Mouse (Mus musculus) left cerebral cortex, adult 2 months (tissue): ENCODE results near the gene Zgrf1. TPM values are rescaled to one million over a fixed set of nuclear protein-coding genes. Genes with fewer than 3 reads are reported as not detected.

Experiments used
- DNase-seq, 2 experiments: peaks; one replicate each; pipeline ENCODE4 v3.0.0; 2021 to 2022; ENCODE audit warnings: low spot score in 2 of 2, mixed read lengths in 1 of 2; ENCODE audit errors: extremely low spot score in 1 of 2
- H3K27ac ChIP-seq: fragments of 200-600 bp; 2 replicates; pipeline ENCODE4 v1.8.1; 2022
- H3K4me3 ChIP-seq: fragments of 200-600 bp; 2 replicates; pipeline ENCODE4 v1.8.1; 2022
- CTCF ChIP-seq: fragments of 200-600 bp; IDR thresholded peaks from 2 replicates; pipeline ENCODE4 v1.8.1; 2022; ENCODE audit warnings: antibody characterized with exemption, mild to moderate bottlenecking, moderate library complexity
- intact Hi-C: fragments of 180-260 bp; cut with DNase I; formaldehyde crosslinking; loops from one replicate; pipeline ENCODE4 v1.15.1; 2025
- total RNA-seq, 2 experiments: library from RNA; stranded (reverse); gene quantifications; 2 replicates each; pipeline ENCODE4 v1.2.3; 2021

Gene Zgrf1
- total RNA-seq, 2 experiments from 2014 or later = 2.6 to 3.5 TPM

GRCm38 (mm10) chr3:127529210-127529609 is 24.1 kb upstream of the Zgrf1 start:
- no peak overlapping the region for H3K4me3 ChIP-seq
- DNase-seq = no peak
- intact Hi-C loops = no loop called here
- no peak for TF ChIP-seq CTCF
- H3K27ac ChIP-seq = no peak overlapping the region

- no peak for DNase-seq
- H3K4me3 ChIP-seq = no peak overlapping the region
- H3K27ac ChIP-seq = no peak overlapping the region
- intact Hi-C loops = no loop called here
- TF ChIP-seq CTCF = no peak
Measured at GRCm38 (mm10) chr3:127529824-127530223, 23.5 kb upstream of the Zgrf1 start.

GRCm38 (mm10) chr3:127530293-127530692 is 23.0 kb upstream of the Zgrf1 start:
- intact Hi-C loops = no loop called here
- DNase-seq = no peak
- TF ChIP-seq CTCF = no peak
- no peak overlapping the region for H3K27ac ChIP-seq
- H3K4me3 ChIP-seq = no peak overlapping the region

- no peak for TF ChIP-seq CTCF
- intact Hi-C loops = no loop called here
Measured at GRCm38 (mm10) chr3:127539193-127539592, 14.1 kb upstream of the Zgrf1 start.

GRCm38 (mm10) chr3:127543976-127544375 is 9.3 kb upstream of the Zgrf1 start:
- no peak for TF ChIP-seq CTCF
- no peak overlapping the region for H3K27ac ChIP-seq
- intact Hi-C loops = no loop called here
- DNase-seq = no peak
- no peak overlapping the region for H3K4me3 ChIP-seq

More at GRCm38 (mm10) chr3:127539193-127539592, 14.1 kb upstream of the Zgrf1 start:
- H3K27ac ChIP-seq = no peak overlapping the region
- no peak overlapping the region for H3K4me3 ChIP-seq
- DNase-seq = no peak

- TF ChIP-seq CTCF = no peak
- H3K4me3 ChIP-seq = no peak overlapping the region
- no peak overlapping the region for H3K27ac ChIP-seq
- no peak for DNase-seq
- intact Hi-C loops = no loop called here
Measured at GRCm38 (mm10) chr3:127544610-127545121, 8.6 kb upstream of the Zgrf1 start.

- TF ChIP-seq CTCF = peak; percentile 56
- intact Hi-C loops = no loop called here
- no peak overlapping the region for H3K4me3 ChIP-seq
- DNase-seq = no peak
- no peak overlapping the region for H3K27ac ChIP-seq
Measured at GRCm38 (mm10) chr3:127547882-127548281, 5.4 kb upstream of the Zgrf1 start.

- Histone ChIP-seq H3K27ac (peak overlapping the region; percentile 99), H3K4me3 (peak overlapping the region; percentile 88)
- no peak for DNase-seq
- no peak; the same call in 1 of the 2 replicates for TF ChIP-seq CTCF
- intact Hi-C loops = loop anchor here (2.0 to 5.0 kb wide), 4 partner anchors 54 to 365 kb away; partner anchors contain the start of gene Ank2
Measured at GRCm38 (mm10) chr3:127552434-127552972, 786 bp upstream of the Zgrf1 start.

- no peak for TF ChIP-seq CTCF
- H3K4me3 ChIP-seq = peak overlapping the region; percentile 88
- no peak for DNase-seq
- intact Hi-C loops = loop anchor here (2.0 to 5.0 kb wide), 4 partner anchors 55 to 366 kb away; partner anchors contain the start of gene Ank2
- H3K27ac ChIP-seq = no peak overlapping the region
Measured at GRCm38 (mm10) chr3:127553720-127554043, 393 bp downstream of the Zgrf1 start.

GRCm38 (mm10) chr3:127554723-127555122 is 1.4 kb downstream of the Zgrf1 start:
- no peak for DNase-seq
- intact Hi-C loops = loop anchor here (5.0 kb wide), 1 partner anchor 367 kb away; no protein-coding TSS in a partner anchor
- TF ChIP-seq CTCF = peak; percentile 45
- no peak overlapping the region for H3K27ac ChIP-seq
- no peak overlapping the region for H3K4me3 ChIP-seq

- Histone ChIP-seq H3K27ac (no peak overlapping the region), H3K4me3 (no peak overlapping the region)
- TF ChIP-seq CTCF = peak; percentile 23
- intact Hi-C loops = no loop called here
- DNase-seq = no peak
Measured at GRCm38 (mm10) chr3:127558201-127558600, 4.9 kb downstream of the Zgrf1 start.

GRCm38 (mm10) chr3:127562974-127563373 is 9.7 kb downstream of the Zgrf1 start:
- DNase-seq = no peak
- no peak overlapping the region for H3K27ac ChIP-seq
- no peak for TF ChIP-seq CTCF
- intact Hi-C loops = no loop called here
- H3K4me3 ChIP-seq = no peak overlapping the region

GRCm38 (mm10) chr3:127565129-127565528 is 11.8 kb downstream of the Zgrf1 start:
- TF ChIP-seq CTCF = peak; percentile 17
- intact Hi-C loops = no loop called here
- Histone ChIP-seq H3K27ac (no peak overlapping the region), H3K4me3 (no peak overlapping the region)
- no peak for DNase-seq
